In genomic region chr5:74612713-74613112, GRCm38 (mm10) we compare ENCODE assay signal across 21 mouse cellular contexts.
DNase-seq lines count a peak whose midpoint lies in the region; ATAC-seq and TF ChIP-seq lines count a peak whose summit lies in the region.
"Had no signal": no experiment of that assay in that cellular context is flagged by ENCODE, and none has a peak within 500 bp of the region (broad histone marks: within the 10 kb centered on the region; RNA-seq: fewer than 3 reads in every experiment).

No protein-coding gene starts in this region.

- H3K27me3 ChIP-seq in lung, embryonic 14.5 days (ENCODE audit: insufficient read depth, low read length) = no peaks in the 10 kb centered on the region
- no peaks in the 10 kb centered on the region for H3K27me3 ChIP-seq in lung, embryonic 16.5 days (ENCODE audit: control insufficient read depth, insufficient read depth, low read depth, low read length)
- H3K27me3 ChIP-seq: embryonic facial prominence, embryonic 13.5 days; embryonic facial prominence, embryonic 15.5 days; forebrain, embryonic 12.5 days had no signal

- H3K9ac ChIP-seq in lung, embryonic 14.5 days = no peak overlapping the region
- no peak overlapping the region for H3K9ac ChIP-seq in lung, embryonic 16.5 days (ENCODE audit: low read length)
- H3K9ac ChIP-seq: embryonic facial prominence, embryonic 13.5 days; embryonic facial prominence, embryonic 15.5 days; forebrain, embryonic 12.5 days had no signal

- H3K4me3 ChIP-seq in lung, embryonic 14.5 days (ENCODE audit: low read depth, low read length) = no peak overlapping the region
- no peak overlapping the region for H3K4me3 ChIP-seq in lung, embryonic 16.5 days (ENCODE audit: low read length)
- H3K4me3 ChIP-seq in lung, adult 2 months (replicated peaks; ENCODE audit: extremely low read depth, low read depth, low read length) = no peak overlapping the region
- H3K4me3 ChIP-seq: embryonic facial prominence, embryonic 13.5 days; embryonic facial prominence, embryonic 15.5 days; erythroblast, embryonic 14.5 days; forebrain, embryonic 10.5 days; forebrain, embryonic 12.5 days had no signal

- H3K4me2 ChIP-seq in lung, embryonic 14.5 days = no peak overlapping the region
- no peak overlapping the region for H3K4me2 ChIP-seq in lung, embryonic 16.5 days (ENCODE audit: low read depth, low read length)
- H3K4me2 ChIP-seq: embryonic facial prominence, embryonic 13.5 days; embryonic facial prominence, embryonic 15.5 days; forebrain, embryonic 12.5 days had no signal

- DNase-seq in lung, embryonic 14.5 days = peak; percentile 28
- no peak for DNase-seq in lung, postnatal 4 days
- no peak for DNase-seq in lung, adult 18-20 months
- DNase-seq in lung, postnatal 25 days (ENCODE audit: low spot score) = peak; percentile 13
- DNase-seq in lung, adult 2 months = no peak
- DNase-seq: adrenal gland, adult 2 months; adrenal gland, postnatal 10 days; adrenal gland, postnatal 25 days; cerebellum, adult 11 months; cerebellum, adult 18-20 months; cerebellum, adult 8-10 months; cerebellum, adult 9-11 months; cerebellum, postnatal 14 days; cerebellum, postnatal 36 days; embryo, embryonic 11 days had no signal

- TF ChIP-seq POLR2A in lung, adult 2 months (IDR thresholded peaks at IDR 0.05; ENCODE audit: borderline replicate concordance, extremely low read depth, low read depth, low read length) = no peak

- no peak overlapping the region for H3K27ac ChIP-seq in lung, embryonic 14.5 days (ENCODE audit: low read depth)
- no peak overlapping the region for H3K27ac ChIP-seq in lung, embryonic 16.5 days (ENCODE audit: low read length)
- H3K27ac ChIP-seq: embryonic facial prominence, embryonic 15.5 days; forebrain, embryonic 10.5 days; forebrain, embryonic 12.5 days had no signal

- 47% methylated on average over 5 of the region's 5 CpGs for WGBS in lung, embryonic 14.5 days
- WGBS in lung, embryonic 16.5 days = 51% methylated on average over 5 of the region's 5 CpGs
- 65% methylated on average over 5 of the region's 5 CpGs for WGBS in lung, adult 2 months

- TF ChIP-seq CTCF in lung, embryonic 14.5 days (IDR thresholded peaks at IDR 0.05; ENCODE audit: low read depth) = no peak
- TF ChIP-seq CTCF in lung, adult 2 months (IDR thresholded peaks at IDR 0.05; ENCODE audit: insufficient read depth, low read length) = no peak

- H3K4me1 ChIP-seq in lung, embryonic 14.5 days (ENCODE audit: insufficient read depth) = 0 out of 2 replicates have a peak, but pooled peaks cover 3% of the 10 kb centered on the region
- peaks cover 16% of the 10 kb centered on the region for H3K4me1 ChIP-seq in lung, embryonic 16.5 days (replicated peaks; ENCODE audit: control insufficient read depth, insufficient read depth, low read length)
- peaks cover 2% of the 10 kb centered on the region; the same call in 1 of the 2 replicates for H3K4me1 ChIP-seq in lung, adult 2 months (ENCODE audit: control insufficient read depth, insufficient read depth, low read length)
- H3K4me1 ChIP-seq: forebrain, embryonic 10.5 days; forebrain, embryonic 12.5 days had no signal

- no peaks in the 10 kb centered on the region for H3K36me3 ChIP-seq in lung, embryonic 14.5 days (ENCODE audit: insufficient read depth)
- H3K36me3 ChIP-seq in lung, embryonic 16.5 days (ENCODE audit: control insufficient read depth, insufficient read depth, low read length) = no peaks in the 10 kb centered on the region
- H3K36me3 ChIP-seq: embryonic facial prominence, embryonic 13.5 days; embryonic facial prominence, embryonic 15.5 days; forebrain, embryonic 10.5 days; forebrain, embryonic 12.5 days had no signal

- ATAC-seq in lung, embryonic 14.5 days (ENCODE audit: insufficient read depth) = peak; percentile 47; the same call in 1 of the 2 replicates
- ATAC-seq in lung, embryonic 16.5 days (ENCODE audit: low read depth) = peak; percentile 70

- H3K9me3 ChIP-seq in lung, embryonic 14.5 days (ENCODE audit: low read depth, low read length) = no peaks in the 10 kb centered on the region
- no peaks in the 10 kb centered on the region for H3K9me3 ChIP-seq in lung, embryonic 16.5 days (ENCODE audit: control insufficient read depth, low read length)
- H3K9me3 ChIP-seq: embryonic facial prominence, embryonic 13.5 days; embryonic facial prominence, embryonic 15.5 days; forebrain, embryonic 10.5 days; forebrain, embryonic 12.5 days had no signal

Comparison
In these comparisons a context has a peak if more than half of its experiments do, and no peak if none do; other contexts are left out.
1. DNase-seq: peak in lung, embryonic 14.5 days (single experiment) and lung, postnatal 25 days (single experiment); none in lung, postnatal 4 days (0 of 2), lung, adult 18-20 months (0 of 2) and lung, adult 2 months (single experiment).